Mouse (Mus musculus) heart, postnatal 0 days (tissue): ENCODE results near the gene Cox6a2. TPM values are rescaled to one million over a fixed set of nuclear protein-coding genes. Genes with fewer than 3 reads are reported as not detected.
"Not testable (repeated sequence)": the region's sequence is repeated elsewhere in the genome, so short reads cannot be mapped to it uniquely, and the experiment has no call there.

ENCODE experiments used
- ATAC-seq: fragments of 200-750 bp; cut with Nextera tagmentation; 2 replicates; pipeline ENCODE4 v1.8.0; 2017; ENCODE audit warnings: low read depth, moderate number of reproducible peaks, moderate library complexity; ENCODE audit not compliant: insufficient read depth
- DNase-seq: peaks from one replicate; pipeline ENCODE4 v3.0.0-alpha.2; 2016; ENCODE audit warnings: low spot score
- H3K27ac ChIP-seq: fragments of 300-500 bp; sonication (generic); 2 replicates; pipeline ENCODE4 v1.5.1; 2014; ENCODE audit warnings: low read depth, mild to moderate bottlenecking
- H3K27me3 ChIP-seq: fragments of 300-500 bp; sonication (generic); 2 replicates; pipeline ENCODE4 v1.6.1; 2014; ENCODE audit warnings: low read length, mixed read lengths; ENCODE audit not compliant: control insufficient read depth, insufficient read depth
- H3K36me3 ChIP-seq: fragments of 300-500 bp; sonication (generic); replicated peaks from 2 replicates; pipeline ENCODE4 v1.6.1; 2014; ENCODE audit warnings: low read length, mixed read lengths; ENCODE audit not compliant: control insufficient read depth, insufficient read depth
- H3K4me1 ChIP-seq: fragments of 300-500 bp; sonication (generic); 2 replicates; pipeline ENCODE4 v1.6.1; 2014; ENCODE audit warnings: antibody characterized with exemption; ENCODE audit not compliant: control insufficient read depth, insufficient read depth
- H3K4me2 ChIP-seq: fragments of 300-500 bp; sonication (generic); 2 replicates; pipeline ENCODE4 v1.6.1; 2014; ENCODE audit warnings: low read depth, mild to moderate bottlenecking, low read length, moderate library complexity
- H3K4me3 ChIP-seq: fragments of 300-500 bp; sonication (generic); 2 replicates; pipeline ENCODE4 v1.5.1; 2014; ENCODE audit warnings: low read depth, low read length
- H3K9ac ChIP-seq: fragments of 300-500 bp; sonication (generic); replicated peaks from 2 replicates; pipeline ENCODE4 v1.6.1; 2014; ENCODE audit warnings: low read depth, low read length, mixed read lengths
- H3K9me3 ChIP-seq: fragments of 300-500 bp; sonication (generic); replicated peaks from 2 replicates; pipeline ENCODE4 v1.6.1; 2016; ENCODE audit warnings: low read length; ENCODE audit not compliant: control insufficient read depth
- CTCF ChIP-seq: IDR thresholded peaks from 2 replicates; pipeline ENCODE4 v1.5.1; 2016; ENCODE audit warnings: antibody characterized with exemption, control low read depth, low read depth
- EP300 ChIP-seq: IDR thresholded peaks from 2 replicates; pipeline ENCODE4 v1.6.1; 2016; ENCODE audit warnings: antibody characterized with exemption, low read depth
- WGBS: fragments of 180-500 bp; shearing (Covaris S2); extraction: QIAGEN DNeasy Blood & Tissue Kit; methylation state at CpG from one replicate; pipeline ENCODE4 v1.1.7; 2014; 5-methylcytosine and 5-hydroxymethylcytosine counted together
- polyA plus RNA-seq: library from polyadenylated mRNA; unstranded; fragments of >200 nt; fragmentation: Nextera tagmentation; extraction: Ambion mirVana; gene quantifications from 2 replicates; pipeline ENCODE4 v1.2.1, GENCODE M21; 2015
- total RNA-seq: library from RNA; depleted of rRNA; stranded (reverse); fragments of >200 nt; gene quantifications from 2 replicates; pipeline ENCODE4 v1.2.3, GENCODE M21; 2014; ENCODE audit warnings: low replicate concordance; rRNA removed

Cox6a2 gene
- total and polyA plus RNA-seq, 2 experiments from 2014 or later, result 1,223 to 3,388 TPM

- ATAC-seq (no peak), DNase-seq (no peak)
- Histone ChIP-seq H3K4me2 (no peak overlapping the region), H3K27me3 (no peaks in the 10 kb centered on the region), H3K4me3 (no peak overlapping the region), H3K27ac (no peak overlapping the region), H3K4me1 (no peaks in the 10 kb centered on the region), H3K9me3 (no peaks in the 10 kb centered on the region), H3K36me3 (no peaks in the 10 kb centered on the region), H3K9ac (no peak overlapping the region)
- TF ChIP-seq CTCF, result no peak
- 37% methylated on average over 2 of the region's 2 CpGs for WGBS
Measured at GRCm38 (mm10) chr7:128178385-128178784, 27.8 kb downstream of the Cox6a2 start.

GRCm38 (mm10) chr7:128169996-128170395 is 36.2 kb downstream of the Cox6a2 start:
- H3K4me2 ChIP-seq, result no peak overlapping the region
- no peak overlapping the region for H3K4me3 ChIP-seq
- WGBS, result 86% methylated on average over 3 of the region's 3 CpGs
- no peaks in the 10 kb centered on the region for H3K4me1 ChIP-seq
- TF ChIP-seq EP300, result no peak
- TF ChIP-seq CTCF, result no peak
- no peak overlapping the region for H3K27ac ChIP-seq
- no peaks in the 10 kb centered on the region for H3K9me3 ChIP-seq
- H3K36me3 ChIP-seq, result no peaks in the 10 kb centered on the region
- no peak for ATAC-seq
- H3K9ac ChIP-seq, result no peak overlapping the region
- no peak for DNase-seq
- H3K27me3 ChIP-seq, result no peaks in the 10 kb centered on the region

- H3K9me3 ChIP-seq, result no peaks in the 10 kb centered on the region
- no peak overlapping the region for H3K4me3 ChIP-seq
- 81% methylated on average over 7 of the region's 7 CpGs for WGBS
- ATAC-seq, result no peak
- no peaks in the 10 kb centered on the region for H3K27me3 ChIP-seq
- H3K27ac ChIP-seq, result no peak overlapping the region
- H3K4me2 ChIP-seq, result no peak overlapping the region
- H3K9ac ChIP-seq, result no peak overlapping the region
- no peak for TF ChIP-seq CTCF
- no peak for TF ChIP-seq EP300
- DNase-seq, result no peak
- no peaks in the 10 kb centered on the region for H3K36me3 ChIP-seq
- no peaks in the 10 kb centered on the region for H3K4me1 ChIP-seq
Measured at GRCm38 (mm10) chr7:128166391-128166790, 39.8 kb downstream of the Cox6a2 start.

GRCm38 (mm10) chr7:128164001-128164400 is 42.2 kb downstream of the Cox6a2 start:
- H3K9ac ChIP-seq, result no peak overlapping the region
- no peaks in the 10 kb centered on the region for H3K4me1 ChIP-seq
- no peak overlapping the region for H3K4me2 ChIP-seq
- H3K27me3 ChIP-seq, result no peaks in the 10 kb centered on the region
- H3K4me3 ChIP-seq, result no peak overlapping the region
- TF ChIP-seq EP300, result no peak
- no peak for TF ChIP-seq CTCF
- WGBS, result 89% methylated on average over 4 of the region's 4 CpGs
- ATAC-seq (no peak), DNase-seq (no peak)
- H3K27ac ChIP-seq, result no peak overlapping the region
- no peaks in the 10 kb centered on the region for H3K9me3 ChIP-seq
- no peaks in the 10 kb centered on the region for H3K36me3 ChIP-seq

GRCm38 (mm10) chr7:128158688-128159354 is 47.4 kb downstream of the Cox6a2 start:
- DNase-seq, H3K27me3 ChIP-seq, H3K36me3 ChIP-seq, H3K27ac ChIP-seq, H3K4me2 ChIP-seq, H3K9me3 ChIP-seq, H3K4me3 ChIP-seq, H3K4me1 ChIP-seq, H3K9ac ChIP-seq, ATAC-seq: not testable (repeated sequence)
- 75% methylated on average over 8 of the region's 8 CpGs for WGBS

Other genes starting within 250 kb of the Cox6a2 start
- 25.8 and 33.4 TPM in 2 replicates for gene Fus, start 238.9 kb downstream of the Cox6a2 start, total RNA-seq
- 134 and 175 TPM in 2 replicates for gene Fus, start 238.9 kb downstream of the Cox6a2 start, polyA plus RNA-seq
- 30.7 and 89.6 TPM in 2 replicates for gene Pycard, start 212.5 kb downstream of the Cox6a2 start, total RNA-seq
- 43.0 and 46.4 TPM in 2 replicates for gene Pycard, start 212.5 kb downstream of the Cox6a2 start, polyA plus RNA-seq
- 22.8 and 52.7 TPM in 2 replicates for gene Trim72, start 202.4 kb downstream of the Cox6a2 start, total RNA-seq
- gene Trim72, start 202.4 kb downstream of the Cox6a2 start, polyA plus RNA-seq, result 2.2 and 2.3 TPM in 2 replicates
- gene Itgam, start 143.7 kb downstream of the Cox6a2 start, total RNA-seq, result 0.38 and 1.9 TPM in 2 replicates
- gene Itgam, start 143.7 kb downstream of the Cox6a2 start, polyA plus RNA-seq, result 0.53 and 0.58 TPM in 2 replicates
- gene Gm49368, start 143.7 kb downstream of the Cox6a2 start, total RNA-seq, result not detected in 2 replicates
- gene Gm49368, start 143.7 kb downstream of the Cox6a2 start, polyA plus RNA-seq, result not detected in 2 replicates
- gene Itgax, start 76.8 kb downstream of the Cox6a2 start, total RNA-seq, result 0.70 TPM in 1 of 2 replicates, not detected in the other
- gene Itgax, start 76.8 kb downstream of the Cox6a2 start, polyA plus RNA-seq, result 0.12 and 0.19 TPM in 2 replicates
- not detected in 2 replicates for gene Itgad, start 52.0 kb downstream of the Cox6a2 start, total RNA-seq
- 0.25 TPM in 1 of 2 replicates, not detected in the other for gene Itgad, start 52.0 kb downstream of the Cox6a2 start, polyA plus RNA-seq
- 18.9 and 32.0 TPM in 2 replicates for gene Armc5, start 31.0 kb upstream of the Cox6a2 start, total RNA-seq
- gene Armc5, start 31.0 kb upstream of the Cox6a2 start, polyA plus RNA-seq, result 8.3 and 8.9 TPM in 2 replicates
- 3.6 and 3.9 TPM in 2 replicates for gene 9130023H24Rik, start 31.6 kb upstream of the Cox6a2 start, total RNA-seq
- gene 9130023H24Rik, start 31.6 kb upstream of the Cox6a2 start, polyA plus RNA-seq, result 4.4 and 5.1 TPM in 2 replicates
- 84.6 and 93.8 TPM in 2 replicates for gene Tgfb1i1, start 40.4 kb upstream of the Cox6a2 start, total RNA-seq
- gene Tgfb1i1, start 40.4 kb upstream of the Cox6a2 start, polyA plus RNA-seq, result 97.5 and 112 TPM in 2 replicates
- gene Slc5a2, start 59.3 kb upstream of the Cox6a2 start, total RNA-seq, result not detected in 2 replicates
- 0.20 and 0.30 TPM in 2 replicates for gene Slc5a2, start 59.3 kb upstream of the Cox6a2 start, polyA plus RNA-seq
- 14.1 and 22.4 TPM in 2 replicates for gene BC017158, start 91.8 kb upstream of the Cox6a2 start, total RNA-seq
- 5.8 and 6.8 TPM in 2 replicates for gene BC017158, start 91.8 kb upstream of the Cox6a2 start, polyA plus RNA-seq
- gene Rgs10, start 212.4 kb upstream of the Cox6a2 start, total RNA-seq, result 0.69 and 3.3 TPM in 2 replicates
- gene Rgs10, start 212.4 kb upstream of the Cox6a2 start, polyA plus RNA-seq, result 7.2 and 7.8 TPM in 2 replicates